Mouse (Mus musculus): ENCODE results near the gene Tas1r3. TPM values are rescaled to one million over a fixed set of nuclear protein-coding genes. Genes with fewer than 3 reads are reported as not detected.

Tas1r3 gene
- total and polyA plus RNA-seq, 3 experiments, result 0.62 to 54.9 (median 1.1) TPM

GRCm38 (mm10) chr4:155823443-155823842 lies 39.7 kb downstream of the Tas1r3 start:
- no peak overlapping the region for H3K27ac ChIP-seq (ENCODE audit: control insufficient read depth, low read depth, low read length)
- DNase-seq (ENCODE audit: low read depth, low spot score), result no peak

GRCm38 (mm10) chr4:155821025-155821424 lies 42.1 kb downstream of the Tas1r3 start:
- Histone ChIP-seq H3K27ac (ENCODE audit: control insufficient read depth, low read depth, low read length) (no peak overlapping the region), H3K9ac (ENCODE audit: control insufficient read depth, low read depth, low read length, poor library complexity, severe bottlenecking) (no peak overlapping the region)
- DNase-seq (ENCODE audit: low read depth, low spot score), result peak; percentile 70

More at GRCm38 (mm10) chr4:155823443-155823842, 39.7 kb downstream of the Tas1r3 start:
- Histone ChIP-seq H3K36me3 (ENCODE audit: control insufficient read depth in 1 of 2, insufficient read depth in 2 of 2, low read length in 2 of 2) (peaks cover 4 to 43% of the 10 kb centered on the region in 2 experiments; a peak in 3 of 4 replicates), H3K9ac (ENCODE audit: control insufficient read depth, low read depth, low read length, poor library complexity, severe bottlenecking) (no peak overlapping the region), H3K79me2 (ENCODE audit: control insufficient read depth, insufficient read depth, low read length, poor library complexity) (peaks cover 4% of the 10 kb centered on the region), H3K4me1 (ENCODE audit: control insufficient read depth in 1 of 2, insufficient read depth in 2 of 2, low read length in 2 of 2) (no peaks in the 10 kb centered on the region), H3K27me3 (ENCODE audit: control insufficient read depth in 1 of 2, insufficient read depth in 2 of 2, low read length in 2 of 2) (no peaks in the 10 kb centered on the region), H3K9me3 (replicated peaks; ENCODE audit: insufficient read depth, low read length) (no peaks in the 10 kb centered on the region), H3K4me3 (ENCODE audit: control insufficient read depth in 1 of 2, insufficient read depth in 1 of 2, low read depth in 2 of 2, low read length in 2 of 2) (no peak overlapping the region)
- TF ChIP-seq EP300 (IDR thresholded peaks at IDR 0.05; ENCODE audit: low read depth in 1 of 2, low read length in 2 of 2), result no peak
- TF ChIP-seq MYB (IDR thresholded peaks at IDR 0.05; ENCODE audit: low read depth, low read length), result no peak
- TF ChIP-seq ZNF384 (IDR thresholded peaks at IDR 0.05; ENCODE audit: low read depth, low read length), result no peak
- no peak for TF ChIP-seq MEF2A (IDR thresholded peaks at IDR 0.05; ENCODE audit: extremely low read depth, insufficient replicate concordance, low read depth, low read length, poor library complexity, severe bottlenecking)
- TF ChIP-seq TCF12 (IDR thresholded peaks at IDR 0.05; ENCODE audit: low read depth, low read length), result no peak
- TF ChIP-seq CHD1 (IDR thresholded peaks at IDR 0.05; ENCODE audit: low read depth, low read length), result no peak
- TF ChIP-seq E2F4 (IDR thresholded peaks at IDR 0.05; ENCODE audit: borderline replicate concordance, low read depth, low read length), result no peak
- no peak for TF ChIP-seq CTCF (IDR thresholded peaks at IDR 0.05 in 2 of 3, conservative IDR thresholded peaks at IDR 0.05 in 1 of 3; ENCODE audit: control insufficient read depth in 1 of 3, insufficient read depth in 1 of 3, low read depth in 2 of 3, low read length in 3 of 3, poor library complexity in 1 of 3, severe bottlenecking in 1 of 3)
- no peak for TF ChIP-seq NRF1 (IDR thresholded peaks at IDR 0.05; ENCODE audit: insufficient read depth, low read depth, low read length, poor library complexity, severe bottlenecking)
- no peak for TF ChIP-seq POLR2A (IDR thresholded peaks at IDR 0.05; ENCODE audit: control insufficient read depth in 1 of 2, insufficient read depth in 1 of 2, low read depth in 1 of 2, low read length in 2 of 2, poor library complexity in 1 of 2)
- no peak for TF ChIP-seq MYC (IDR thresholded peaks at IDR 0.05; ENCODE audit: low read depth, low read length)

GRCm38 (mm10) chr4:155817533-155817932 lies 45.6 kb downstream of the Tas1r3 start:
- peaks cover 40% of the 10 kb centered on the region for H3K79me2 ChIP-seq (ENCODE audit: control insufficient read depth, insufficient read depth, low read length, poor library complexity)
- no peak overlapping the region for H3K9ac ChIP-seq (ENCODE audit: control insufficient read depth, low read depth, low read length, poor library complexity, severe bottlenecking)
- no peaks in the 10 kb centered on the region for H3K27me3 ChIP-seq (ENCODE audit: control insufficient read depth in 1 of 2, insufficient read depth in 2 of 2, low read length in 2 of 2)
- H3K4me1 ChIP-seq (ENCODE audit: control insufficient read depth in 1 of 2, insufficient read depth in 2 of 2, low read length in 2 of 2), result peaks cover 0 to 14% of the 10 kb centered on the region in 2 experiments; a peak in 3 of 4 replicates
- H3K9me3 ChIP-seq (replicated peaks; ENCODE audit: insufficient read depth, low read length), result no peaks in the 10 kb centered on the region
- H3K4me3 ChIP-seq (ENCODE audit: control insufficient read depth in 1 of 2, insufficient read depth in 1 of 2, low read depth in 2 of 2, low read length in 2 of 2), result no peak overlapping the region
- TF ChIP-seq POLR2A (IDR thresholded peaks at IDR 0.05; ENCODE audit: control insufficient read depth in 1 of 2, insufficient read depth in 1 of 2, low read depth in 1 of 2, low read length in 2 of 2, poor library complexity in 1 of 2) (0 out of 4 replicates have a peak, but pooled peaks of 1 of the 2 experiments have one; percentile 21), TAL1 (IDR thresholded peaks at IDR 0.05; ENCODE audit: low read length) (no peak)
- H3K36me3 ChIP-seq (ENCODE audit: control insufficient read depth in 1 of 2, insufficient read depth in 2 of 2, low read length in 2 of 2), result peaks cover 19 to 56% of the 10 kb centered on the region in 2 experiments
- no peak overlapping the region for H3K27ac ChIP-seq (ENCODE audit: control insufficient read depth, low read depth, low read length)
- DNase-seq (ENCODE audit: low read depth, low spot score), result no peak

More at GRCm38 (mm10) chr4:155821025-155821424, 42.1 kb downstream of the Tas1r3 start:
- peaks cover 13% of the 10 kb centered on the region for H3K79me2 ChIP-seq (ENCODE audit: control insufficient read depth, insufficient read depth, low read length, poor library complexity)
- peaks cover 4 to 63% of the 10 kb centered on the region in 2 experiments; a peak in 3 of 4 replicates for H3K36me3 ChIP-seq (ENCODE audit: control insufficient read depth in 1 of 2, insufficient read depth in 2 of 2, low read length in 2 of 2)
- H3K9me3 ChIP-seq (replicated peaks; ENCODE audit: insufficient read depth, low read length), result no peaks in the 10 kb centered on the region
- H3K4me3 ChIP-seq (ENCODE audit: control insufficient read depth in 1 of 2, insufficient read depth in 1 of 2, low read depth in 2 of 2, low read length in 2 of 2), result no peak overlapping the region
- TF ChIP-seq RCOR1 (IDR thresholded peaks at IDR 0.05; ENCODE audit: low read depth, low read length) (no peak), CTCF (IDR thresholded peaks at IDR 0.05 in 2 of 3, conservative IDR thresholded peaks at IDR 0.05 in 1 of 3; ENCODE audit: control insufficient read depth in 1 of 3, insufficient read depth in 1 of 3, low read depth in 2 of 3, low read length in 3 of 3, poor library complexity in 1 of 3, severe bottlenecking in 1 of 3) (peak in 1 of 3 experiments; percentile 14; a peak in 1 of 6 replicates), ZNF384 (IDR thresholded peaks at IDR 0.05; ENCODE audit: low read depth, low read length) (peak; percentile 72)
- no peaks in the 10 kb centered on the region for H3K27me3 ChIP-seq (ENCODE audit: control insufficient read depth in 1 of 2, insufficient read depth in 2 of 2, low read length in 2 of 2)
- H3K4me1 ChIP-seq (ENCODE audit: control insufficient read depth in 1 of 2, insufficient read depth in 2 of 2, low read length in 2 of 2), result no peaks in the 10 kb centered on the region

Data from MEL (cell line).